In genomic region chr17:83990421-83991365, GRCm38 (mm10) we compare ENCODE assay signal across 8 mouse cellular contexts.
DNase-seq lines count a peak whose midpoint lies in the region; ATAC-seq and TF ChIP-seq lines count a peak whose summit lies in the region.

No protein-coding gene starts in this region.

- H3K27me3 ChIP-seq in heart, adult 2 months (ENCODE audit: control insufficient read depth, insufficient read depth, low read length) = no peaks in the 10 kb centered on the region
- no peaks in the 10 kb centered on the region for H3K27me3 ChIP-seq in kidney, embryonic 14.5 days (ENCODE audit: control insufficient read depth, insufficient read depth, low read length)

- no peaks in the 10 kb centered on the region for H3K9me3 ChIP-seq in kidney, embryonic 14.5 days (ENCODE audit: control insufficient read depth, low read length)

- no peak for TF ChIP-seq POLR2A in bone marrow, adult 2 months (IDR thresholded peaks at IDR 0.05; ENCODE audit: borderline replicate concordance, control insufficient read depth, low read depth, low read length)
- 0 out of 2 replicates have a peak, but pooled peaks have one; percentile 36 for TF ChIP-seq POLR2A in heart, adult 2 months (IDR thresholded peaks at IDR 0.05; ENCODE audit: insufficient read depth, low read depth, low read length)

- H3K4me2 ChIP-seq in kidney, embryonic 14.5 days (replicated peaks; ENCODE audit: low read depth, low read length) = no peak overlapping the region

- peak overlapping the region; percentile 42 for H3K27ac ChIP-seq in bone marrow, adult 2 months (ENCODE audit: control insufficient read depth, insufficient read depth, low read depth, low read length, poor library complexity)
- H3K27ac ChIP-seq in heart, adult 2 months = peak overlapping the region; percentile 82
- H3K27ac ChIP-seq in kidney, embryonic 14.5 days (ENCODE audit: low read depth, low read length) = peak overlapping the region; percentile 75

- H3K4me1 ChIP-seq in bone marrow, adult 2 months (ENCODE audit: control insufficient read depth, insufficient read depth, low read length) = peaks cover 2% of the 10 kb centered on the region
- peaks cover 44% of the 10 kb centered on the region for H3K4me1 ChIP-seq in heart, adult 2 months (ENCODE audit: control insufficient read depth, insufficient read depth, low read length)
- H3K4me1 ChIP-seq in kidney, embryonic 14.5 days (ENCODE audit: control insufficient read depth, insufficient read depth, low read length) = peaks cover 46% of the 10 kb centered on the region

- no peak overlapping the region for H3K4me3 ChIP-seq in bone marrow, adult 2 months (replicated peaks; ENCODE audit: control insufficient read depth, low read depth, low read length)
- no peak overlapping the region for H3K4me3 ChIP-seq in heart, adult 2 months
- no peak overlapping the region for H3K4me3 ChIP-seq in kidney, embryonic 14.5 days (ENCODE audit: low read length)

- intact Hi-C loops in heart, adult 2 months (cut with DNase I) = no loop called here

- peaks cover 10% of the 10 kb centered on the region for H3K36me3 ChIP-seq in heart, adult 2 months (ENCODE audit: control insufficient read depth, insufficient read depth, low read length)
- H3K36me3 ChIP-seq in kidney, embryonic 14.5 days (ENCODE audit: control insufficient read depth, insufficient read depth, low read length) = no peaks in the 10 kb centered on the region

- TF ChIP-seq EP300 in heart, adult 2 months (IDR thresholded peaks at IDR 0.05; ENCODE audit: insufficient read depth, low read depth, low read length) = peak; percentile 75

- H3K9ac ChIP-seq in heart, adult 2 months (ENCODE audit: low read depth, low read length) = peak overlapping the region; percentile 10; the same call in 1 of the 2 replicates
- no peak overlapping the region for H3K9ac ChIP-seq in kidney, embryonic 14.5 days (ENCODE audit: low read depth, low read length)

- WGBS in bone marrow, adult 2 months = 15% methylated on average over 13 of the region's 13 CpGs
- WGBS in heart, adult 2 months = 53% methylated on average over 13 of the region's 13 CpGs
- WGBS in kidney, embryonic 14.5 days = 53% methylated on average over 13 of the region's 13 CpGs

- TF ChIP-seq CTCF in bone marrow, adult 2 months (IDR thresholded peaks at IDR 0.05; ENCODE audit: control insufficient read depth, insufficient read depth, low read length) = no peak
- no peak for TF ChIP-seq CTCF in heart, adult 2 months (IDR thresholded peaks at IDR 0.05)

- H3K79me2 ChIP-seq in heart, adult 2 months (replicated peaks; ENCODE audit: control insufficient read depth, insufficient read depth, low read length) = no peaks in the 10 kb centered on the region

- DNase-seq in ES-CJ7 (ENCODE audit: low read depth, low spot score) = peak; percentile 64
- peak; percentile 82 to 91 for DNase-seq in heart, adult 2 months
- DNase-seq in lung, postnatal 10 days = peak; percentile 92
- peak; percentile 70 for DNase-seq in thymus, postnatal 14 days
- DNase-seq in cerebellum, adult 11 months = no peak
- no peak for DNase-seq in right cerebral cortex, postnatal 10 days (ENCODE audit: low spot score in 2 of 2)

- peak; percentile 70 for ATAC-seq in kidney, embryonic 14.5 days (ENCODE audit: low FRiP score, low TSS enrichment)

Comparison
In these comparisons a context has a peak if more than half of its experiments do, and no peak if none do; other contexts are left out.
1. DNase-seq: peak in ES-CJ7 (single experiment), heart, adult 2 months (2 of 2), lung, postnatal 10 days (single experiment) and thymus, postnatal 14 days (single experiment); none in cerebellum, adult 11 months (single experiment) and right cerebral cortex, postnatal 10 days (0 of 2).
2. Peak in every context shown above with its lines, with median percentiles within 50 percentile points of each other: H3K27ac ChIP-seq.